Mouse (Mus musculus) hindbrain, embryonic 13.5 days (tissue): ENCODE data around the gene Myo1g. TPM values are rescaled to one million over a fixed set of nuclear protein-coding genes. Genes with fewer than 3 reads are reported as not detected.

Source experiments
- ATAC-seq: fragments of 200-750 bp; cut with Nextera tagmentation; 2 replicates; pipeline ENCODE4 v1.8.0; 2017; ENCODE audit warnings: moderate TSS enrichment; ENCODE audit not compliant: low FRiP score
- H3K27ac ChIP-seq: fragments of 300-500 bp; sonication (generic); 2 replicates; pipeline ENCODE4 v1.5.1; 2015; ENCODE audit warnings: inconsistent platforms, mild to moderate bottlenecking, moderate library complexity
- H3K27me3 ChIP-seq: fragments of 300-500 bp; sonication (generic); 2 replicates; pipeline ENCODE4 v1.6.1; 2015; ENCODE audit warnings: mild to moderate bottlenecking, inconsistent platforms
- H3K36me3 ChIP-seq: fragments of 300-500 bp; sonication (generic); 2 replicates; pipeline ENCODE4 v1.6.1; 2015; ENCODE audit warnings: mild to moderate bottlenecking, inconsistent platforms
- H3K4me1 ChIP-seq: fragments of 300-500 bp; sonication (generic); replicated peaks from 2 replicates; pipeline ENCODE4 v1.6.1; 2015; ENCODE audit warnings: inconsistent platforms
- H3K4me2 ChIP-seq: fragments of 300-500 bp; sonication (generic); 2 replicates; pipeline ENCODE4 v1.6.1; 2015; ENCODE audit warnings: inconsistent platforms, mild to moderate bottlenecking, moderate library complexity
- H3K4me3 ChIP-seq: fragments of 300-500 bp; sonication (generic); 2 replicates; pipeline ENCODE4 v1.5.1; 2015; ENCODE audit warnings: mild to moderate bottlenecking, inconsistent platforms
- H3K9ac ChIP-seq: fragments of 300-500 bp; sonication (generic); 2 replicates; pipeline ENCODE4 v1.6.1; 2015; ENCODE audit warnings: mild to moderate bottlenecking, inconsistent platforms
- H3K9me3 ChIP-seq: fragments of 300-500 bp; sonication (generic); 2 replicates; pipeline ENCODE4 v1.6.1; 2016; ENCODE audit warnings: inconsistent platforms
- WGBS: fragments of 180-500 bp; shearing (Covaris S2); methylation state at CpG from one replicate; pipeline ENCODE4 v1.1.7; 2015; 5-methylcytosine and 5-hydroxymethylcytosine counted together
- polyA plus RNA-seq: library from polyadenylated mRNA; unstranded; fragments of >200 nt; fragmentation: Nextera tagmentation; extraction: Ambion mirVana; gene quantifications from 2 replicates; pipeline ENCODE4 v1.2.1, GENCODE M21; 2015

The Myo1g gene
- 0.42 and 0.48 TPM in 2 replicates for polyA plus RNA-seq

DNA sequence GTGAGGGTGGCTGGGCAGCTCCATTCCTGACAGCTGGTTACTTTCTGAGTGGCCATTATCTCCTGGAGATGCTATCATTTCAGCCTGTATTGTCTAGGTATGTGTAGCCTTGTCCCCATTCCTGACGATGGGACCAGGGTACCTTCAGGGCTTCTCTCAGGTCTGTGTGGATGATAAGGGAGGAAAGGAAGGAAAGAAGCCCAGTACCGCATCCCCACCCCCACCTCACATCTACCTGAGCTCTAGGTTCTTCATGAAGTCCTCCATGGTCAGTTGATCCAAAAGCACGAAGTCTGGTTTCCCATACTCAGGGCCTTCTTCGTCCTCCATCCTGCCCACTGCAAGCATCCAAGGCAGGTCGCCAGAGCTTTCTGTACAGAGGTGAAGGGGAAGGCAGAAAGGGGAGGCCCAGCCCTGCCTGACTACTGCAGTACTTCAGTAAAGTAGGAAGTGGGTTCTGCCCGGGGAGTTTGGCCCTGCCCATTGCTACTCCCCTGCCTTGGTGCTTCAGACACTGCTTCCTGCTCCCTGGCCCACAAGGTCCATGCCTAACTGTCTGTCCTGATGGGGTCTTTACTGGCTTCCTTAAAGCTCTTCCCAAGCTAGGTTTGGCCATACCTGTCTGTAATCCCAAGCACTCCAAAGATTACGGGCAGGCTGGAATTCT lies at the start of gene Myo1g:
TSS of gene Myo1g (minus strand) at position 459 of the 667 bp plus-strand sequence.
- Histone ChIP-seq H3K36me3 (peaks cover 21% of the 10 kb centered on the region), H3K9me3 (no peaks in the 10 kb centered on the region), H3K27ac (no peak within 1 kb of the TSS), H3K27me3 (no peaks in the 10 kb centered on the region), H3K4me2 (no peak within 1 kb of the TSS), H3K9ac (no peak within 1 kb of the TSS), H3K4me1 (no peaks in the 10 kb centered on the region), H3K4me3 (no peak within 1 kb of the TSS)
- 88% methylated on average over 7 of the region's 7 CpGs for WGBS
- ATAC-seq, result no peak

DNA sequence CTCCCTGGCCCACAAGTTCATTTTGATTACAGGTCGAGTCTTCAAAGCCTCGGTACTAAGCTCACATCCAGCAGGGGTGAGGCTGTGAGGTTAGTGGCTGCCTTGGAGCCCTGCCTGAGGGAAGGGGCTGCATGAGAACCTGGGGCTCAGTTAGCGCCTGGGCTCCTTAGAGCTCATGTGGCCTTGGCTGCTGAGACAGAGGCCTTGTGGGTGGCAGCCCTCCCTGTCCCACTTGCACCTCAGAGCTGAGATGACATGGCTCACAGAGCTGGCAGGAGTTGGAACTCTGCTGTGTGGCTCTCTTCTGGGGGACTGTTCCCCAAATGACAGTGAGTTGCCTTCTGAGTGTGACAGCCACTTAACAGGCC lies 48.6 kb upstream of the Myo1g start:
- Histone ChIP-seq H3K4me3 (no peak overlapping the region), H3K9me3 (no peaks in the 10 kb centered on the region), H3K9ac (peak overlapping the region; percentile 40; the same call in 1 of the 2 replicates), H3K27me3 (no peaks in the 10 kb centered on the region), H3K4me2 (peak overlapping the region; percentile 13; the same call in 1 of the 2 replicates), H3K36me3 (peaks cover 23% of the 10 kb centered on the region; the same call in 1 of the 2 replicates), H3K4me1 (peaks cover 26% of the 10 kb centered on the region), H3K27ac (peak overlapping the region; percentile 75)
- 46% methylated on average over 3 of the region's 3 CpGs for WGBS
- no peak for ATAC-seq

DNA sequence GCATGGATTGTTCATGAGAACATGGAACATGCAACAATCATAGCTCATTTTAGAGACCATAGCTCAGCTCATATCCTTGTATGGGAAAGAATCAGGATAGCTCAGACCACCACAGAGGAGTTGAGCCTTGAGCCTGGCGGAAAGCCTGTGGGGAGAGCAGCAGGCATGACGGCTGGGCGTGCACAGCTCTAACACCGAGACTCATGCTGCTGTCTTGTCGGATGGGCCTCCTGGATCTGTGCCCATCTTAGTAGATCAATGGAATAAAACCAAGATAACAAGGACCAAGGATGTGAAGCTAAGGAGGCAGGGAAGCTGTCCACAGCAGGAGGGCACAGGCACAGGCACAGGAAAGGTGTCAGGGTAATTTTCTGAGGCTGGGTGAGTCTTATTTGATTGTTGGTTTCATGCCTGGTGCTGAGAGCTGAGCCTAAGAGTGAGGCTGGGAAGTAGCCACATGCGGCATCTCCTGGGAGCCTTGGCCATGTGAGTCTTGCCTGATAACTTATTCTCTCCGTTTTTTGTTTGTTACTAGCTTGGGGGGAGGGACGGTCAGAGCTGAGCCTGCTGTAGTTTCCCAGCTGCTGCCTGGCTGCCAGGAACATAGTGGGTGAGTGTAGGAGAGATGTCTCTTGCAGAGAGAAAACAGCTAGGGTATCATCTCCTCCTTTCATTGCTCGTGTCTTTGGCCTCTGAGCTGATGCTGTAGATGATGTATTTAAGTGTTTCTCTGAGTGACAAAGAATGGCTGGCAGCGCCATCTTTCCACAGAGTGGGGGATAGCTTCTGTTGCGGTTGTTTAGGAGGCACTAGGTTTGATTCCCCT lies 48.0 kb upstream of the Myo1g start:
- WGBS, result 42% methylated on average over 11 of the region's 11 CpGs
- Histone ChIP-seq H3K9ac (0 out of 2 replicates have a peak overlapping the region, but pooled peaks have one; percentile 40), H3K4me2 (peak overlapping the region; percentile 13; the same call in 1 of the 2 replicates), H3K4me1 (peaks cover 26% of the 10 kb centered on the region), H3K9me3 (no peaks in the 10 kb centered on the region), H3K27me3 (no peaks in the 10 kb centered on the region), H3K27ac (peak overlapping the region; percentile 75), H3K4me3 (no peak overlapping the region), H3K36me3 (peaks cover 22% of the 10 kb centered on the region; the same call in 1 of the 2 replicates)
- ATAC-seq, result peak; percentile 71

DNA sequence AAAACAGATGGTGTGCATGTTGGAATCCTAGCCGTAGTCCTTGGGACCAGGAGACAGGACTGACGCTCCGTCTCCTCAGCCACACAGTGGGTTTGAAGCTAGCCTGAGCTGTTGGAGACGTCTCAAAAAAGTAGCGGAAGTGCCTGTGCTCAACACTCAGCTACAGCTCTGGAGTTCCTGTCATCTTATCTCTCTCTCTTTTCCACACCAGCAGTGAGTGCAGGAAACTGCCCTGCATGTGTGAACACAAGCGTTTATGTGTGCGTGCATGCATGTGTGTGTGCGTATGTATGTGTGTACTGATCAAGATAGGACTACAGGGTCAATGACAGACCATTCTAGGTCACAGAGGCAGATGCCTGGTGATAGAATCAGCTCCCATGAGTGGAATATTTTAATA lies 47.2 kb upstream of the Myo1g start:
- 0 out of 2 replicates have a peak overlapping the region, but pooled peaks have one; percentile 40 for H3K9ac ChIP-seq

DNA sequence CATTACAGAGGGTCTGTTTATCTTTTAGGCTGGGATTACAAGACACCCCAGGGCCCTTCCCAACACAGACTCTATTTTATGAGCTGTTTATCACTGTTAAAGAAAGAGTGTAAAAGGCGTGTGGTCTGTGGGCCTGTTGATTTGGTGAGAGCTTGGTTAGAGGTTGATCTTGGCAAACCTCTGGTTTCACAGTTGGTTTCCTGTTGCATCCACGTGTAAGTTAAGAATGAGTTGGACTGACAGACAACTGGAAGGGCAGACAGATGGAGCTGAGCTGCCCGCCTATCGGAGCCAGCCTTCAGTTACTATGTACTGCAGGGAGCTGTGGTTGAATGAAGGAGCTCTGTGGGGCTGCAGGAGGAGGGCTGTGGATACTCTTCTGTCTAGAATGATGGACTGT lies 45.7 kb upstream of the Myo1g start:
- Histone ChIP-seq H3K36me3 (peaks cover 13% of the 10 kb centered on the region; the same call in 1 of the 2 replicates), H3K27ac (no peak overlapping the region), H3K9me3 (no peaks in the 10 kb centered on the region), H3K9ac (no peak overlapping the region), H3K4me2 (no peak overlapping the region), H3K27me3 (no peaks in the 10 kb centered on the region), H3K4me1 (peaks cover 26% of the 10 kb centered on the region), H3K4me3 (no peak overlapping the region)
- ATAC-seq, result no peak
- WGBS, result 81% methylated on average over 4 of the region's 4 CpGs

More for the DNA sequence above, 47.2 kb upstream of the Myo1g start:
- Histone ChIP-seq H3K4me1 (peaks cover 26% of the 10 kb centered on the region), H3K27ac (peak overlapping the region; percentile 75), H3K4me2 (no peak overlapping the region), H3K27me3 (no peaks in the 10 kb centered on the region), H3K9me3 (no peaks in the 10 kb centered on the region), H3K36me3 (peaks cover 20% of the 10 kb centered on the region; the same call in 1 of the 2 replicates), H3K4me3 (no peak overlapping the region)
- WGBS, result 83% methylated on average over 8 of the region's 8 CpGs
- ATAC-seq, result no peak

DNA sequence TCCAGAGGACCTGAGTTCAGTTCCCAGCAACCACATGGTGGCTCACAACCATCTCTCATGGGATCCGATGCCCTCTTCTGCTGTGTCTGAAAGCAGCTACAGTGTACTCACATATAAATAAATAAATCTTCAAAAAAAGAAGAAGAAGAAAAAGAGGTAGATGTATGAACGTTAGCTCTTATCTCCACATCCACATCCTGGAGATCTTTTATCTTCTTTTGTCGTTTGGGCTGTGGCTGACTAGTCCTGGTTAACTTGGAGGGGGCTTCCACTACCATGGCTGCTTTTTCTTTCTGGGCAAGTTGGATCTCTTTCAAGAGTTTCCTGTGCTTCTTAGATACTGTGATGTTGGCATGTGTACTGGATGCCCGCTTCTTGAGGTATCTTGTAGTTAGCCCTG lies 42.4 kb upstream of the Myo1g start:
- 96% methylated on average over 4 of the region's 4 CpGs for WGBS
- H3K27me3 ChIP-seq, result no peaks in the 10 kb centered on the region
- H3K4me1 ChIP-seq, result peaks cover 6% of the 10 kb centered on the region
- H3K9me3 ChIP-seq, result no peaks in the 10 kb centered on the region
- no peak overlapping the region for H3K4me3 ChIP-seq
- H3K36me3 ChIP-seq, result 0 out of 2 replicates have a peak, but pooled peaks cover 7% of the 10 kb centered on the region
- no peak overlapping the region for H3K4me2 ChIP-seq
- no peak overlapping the region for H3K27ac ChIP-seq
- ATAC-seq, result no peak
- no peak overlapping the region for H3K9ac ChIP-seq

DNA sequence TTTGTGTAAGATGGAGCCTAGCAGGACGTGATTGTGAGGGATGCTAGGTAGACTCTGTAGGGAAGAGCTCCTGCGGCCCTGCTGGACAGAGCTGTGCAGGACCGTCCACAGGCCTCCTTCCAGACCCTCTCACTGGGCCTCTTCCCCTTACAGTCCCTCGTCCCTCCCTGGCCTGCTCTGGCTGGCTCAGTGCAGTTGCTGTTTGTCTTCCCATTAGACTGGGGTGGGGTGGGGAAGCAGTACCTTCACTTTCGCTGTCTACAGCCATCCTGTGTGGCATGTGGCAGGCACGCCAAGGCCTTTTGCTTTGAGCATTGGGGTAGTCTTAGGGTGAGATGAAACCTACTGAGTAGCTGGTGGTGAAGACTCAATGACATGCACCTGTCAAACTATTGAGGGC lies 41.6 kb upstream of the Myo1g start:
- H3K27ac ChIP-seq, result no peak overlapping the region
- no peak overlapping the region for H3K4me3 ChIP-seq
- H3K9ac ChIP-seq, result no peak overlapping the region
- 88% methylated on average over 6 of the region's 6 CpGs for WGBS
- no peak overlapping the region for H3K4me2 ChIP-seq
- H3K36me3 ChIP-seq, result 0 out of 2 replicates have a peak, but pooled peaks cover 8% of the 10 kb centered on the region
- H3K4me1 ChIP-seq, result no peaks in the 10 kb centered on the region
- H3K9me3 ChIP-seq, result no peaks in the 10 kb centered on the region
- ATAC-seq, result peak; percentile 43; the same call in 1 of the 2 replicates
- no peaks in the 10 kb centered on the region for H3K27me3 ChIP-seq

DNA sequence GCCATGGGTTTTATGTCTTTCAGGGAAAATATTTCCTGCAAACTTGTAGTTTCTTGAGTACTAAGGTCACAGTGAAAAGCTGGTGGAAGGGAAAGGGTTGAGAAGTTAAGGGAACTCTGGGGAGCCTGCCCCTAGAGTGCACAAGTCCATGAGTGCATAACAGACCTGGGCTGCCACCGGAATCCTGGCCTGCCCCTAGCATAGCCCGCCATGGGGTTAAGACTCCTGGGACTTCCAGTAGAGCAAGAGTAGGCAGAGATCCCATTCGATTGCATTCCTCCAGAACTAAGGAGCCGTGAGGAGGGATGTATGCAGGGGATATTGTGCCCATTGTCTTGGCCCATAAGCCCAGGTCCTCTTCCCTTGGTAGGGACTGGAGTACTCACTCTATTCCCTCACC lies 40.7 kb upstream of the Myo1g start:
- no peaks in the 10 kb centered on the region for H3K27me3 ChIP-seq
- H3K36me3 ChIP-seq, result peaks cover 15% of the 10 kb centered on the region
- no peak overlapping the region for H3K9ac ChIP-seq
- no peaks in the 10 kb centered on the region for H3K9me3 ChIP-seq
- H3K4me3 ChIP-seq, result no peak overlapping the region
- no peaks in the 10 kb centered on the region for H3K4me1 ChIP-seq
- no peak for ATAC-seq
- no peak overlapping the region for H3K4me2 ChIP-seq
- 92% methylated on average over 4 of the region's 4 CpGs for WGBS
- no peak overlapping the region for H3K27ac ChIP-seq

DNA sequence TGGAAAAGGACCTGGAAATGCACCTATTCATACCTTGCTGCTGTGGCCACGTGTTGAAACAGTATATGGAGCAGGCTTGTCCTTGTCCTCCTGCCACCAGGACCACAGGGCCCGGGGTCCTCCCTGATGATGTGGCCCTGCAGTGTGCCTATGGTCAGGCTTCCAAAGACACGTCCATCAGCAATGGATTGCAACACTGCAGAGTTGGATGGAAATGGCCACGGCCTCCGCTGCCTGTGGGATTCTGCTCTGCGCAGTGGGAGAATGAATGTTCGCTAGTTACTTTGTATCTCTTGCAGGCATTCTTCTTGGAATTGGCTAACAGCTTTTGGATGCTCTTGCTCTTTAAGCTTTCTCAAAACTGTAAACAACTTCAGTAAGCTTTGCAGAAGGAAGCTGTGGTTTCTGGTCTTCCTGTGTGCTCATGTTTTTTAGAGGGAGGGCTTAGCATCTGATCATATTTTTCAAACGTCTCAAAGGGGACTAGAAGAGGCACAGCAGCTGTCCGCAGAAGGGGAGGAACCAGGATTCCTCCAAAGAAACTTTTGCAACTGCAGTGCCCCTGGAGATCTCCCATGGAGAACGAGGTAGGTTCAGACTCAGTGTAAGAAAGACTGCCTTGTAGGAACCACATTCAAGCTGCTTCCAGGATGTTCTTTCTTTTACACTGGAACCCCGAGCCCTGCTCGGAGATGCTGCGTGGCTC lies 40.0 kb upstream of the Myo1g start:
- H3K9ac ChIP-seq, result no peak overlapping the region; the same call in 1 of the 2 replicates
- 90% methylated on average over 13 of the region's 13 CpGs for WGBS
- ATAC-seq, result no peak
- H3K4me2 ChIP-seq, result no peak overlapping the region
- no peak overlapping the region for H3K4me3 ChIP-seq
- no peak overlapping the region for H3K27ac ChIP-seq
- no peaks in the 10 kb centered on the region for H3K9me3 ChIP-seq
- H3K36me3 ChIP-seq, result peaks cover 15% of the 10 kb centered on the region
- H3K4me1 ChIP-seq, result no peaks in the 10 kb centered on the region
- H3K27me3 ChIP-seq, result no peaks in the 10 kb centered on the region

DNA sequence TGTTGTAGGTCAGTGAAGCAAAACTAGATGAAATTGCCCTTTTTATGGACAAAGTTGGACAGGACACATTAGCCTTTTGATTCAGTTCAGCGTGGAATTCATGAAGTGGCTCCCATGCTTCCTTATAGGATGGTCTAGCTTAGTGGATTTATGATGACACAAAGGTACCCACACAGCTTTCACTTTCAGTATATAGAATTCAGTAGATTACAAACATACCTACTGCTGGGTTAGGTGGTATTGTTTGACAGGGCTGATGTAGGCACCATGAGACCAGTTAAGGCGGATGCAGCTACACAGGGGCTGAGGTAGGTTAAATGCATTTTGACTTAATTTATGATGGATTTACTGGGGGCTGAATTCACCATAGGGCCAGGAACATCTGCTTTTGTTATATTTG lies 39.2 kb upstream of the Myo1g start:
- Histone ChIP-seq H3K27ac (no peak overlapping the region), H3K4me3 (no peak overlapping the region), H3K36me3 (peaks cover 12% of the 10 kb centered on the region), H3K27me3 (no peaks in the 10 kb centered on the region), H3K9ac (no peak overlapping the region), H3K9me3 (no peaks in the 10 kb centered on the region), H3K4me1 (no peaks in the 10 kb centered on the region), H3K4me2 (no peak overlapping the region)
- WGBS, result 93% methylated on average over 2 of the region's 2 CpGs
- ATAC-seq, result no peak

DNA sequence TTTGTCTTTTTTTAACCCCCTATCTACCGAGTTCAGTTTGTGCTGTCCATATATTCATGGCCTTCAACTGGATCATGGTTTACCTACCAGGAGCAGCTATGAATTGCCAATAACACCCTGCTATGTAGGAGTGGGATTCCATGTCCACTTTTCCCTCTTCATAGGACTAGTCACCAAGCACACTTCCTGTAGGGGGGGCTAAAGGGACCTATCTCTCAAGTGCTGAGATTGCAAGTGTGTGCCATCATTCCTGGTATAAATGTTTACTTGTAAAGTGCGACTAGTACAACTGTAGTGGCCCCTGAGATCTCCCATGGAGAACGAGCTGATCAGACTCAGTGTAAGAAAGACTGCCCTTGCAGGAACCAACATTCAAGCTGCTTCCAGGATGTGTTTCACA lies 37.5 kb upstream of the Myo1g start:
- H3K27me3 ChIP-seq, result no peaks in the 10 kb centered on the region
- no peak overlapping the region for H3K4me3 ChIP-seq
- no peaks in the 10 kb centered on the region for H3K4me1 ChIP-seq
- no peak overlapping the region for H3K27ac ChIP-seq
- no peak for ATAC-seq
- H3K9ac ChIP-seq, result no peak overlapping the region
- peaks cover 11% of the 10 kb centered on the region for H3K36me3 ChIP-seq
- H3K9me3 ChIP-seq, result no peaks in the 10 kb centered on the region
- 92% methylated on average over 3 of the region's 3 CpGs for WGBS
- H3K4me2 ChIP-seq, result no peak overlapping the region

DNA sequence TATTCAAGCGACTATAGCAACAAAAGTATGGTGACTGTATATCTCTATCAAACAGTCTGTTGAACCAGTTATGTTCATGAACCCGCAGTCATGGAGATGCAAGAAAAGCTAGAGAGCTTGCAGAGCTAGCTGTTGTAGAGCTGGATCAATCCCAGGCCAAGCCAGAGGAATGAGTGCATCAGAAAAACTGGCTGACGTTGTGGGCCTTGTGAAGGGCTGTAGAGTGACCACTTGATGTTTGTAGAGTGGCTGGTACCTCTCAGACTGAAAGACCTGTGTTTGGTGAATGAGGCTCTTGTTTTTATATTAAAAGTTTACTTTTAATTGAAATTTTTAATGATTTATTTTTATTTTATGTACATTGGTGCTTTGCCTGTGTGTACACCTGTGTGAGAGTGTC lies 29.4 kb upstream of the Myo1g start:
- Histone ChIP-seq H3K27ac (no peak overlapping the region), H3K4me2 (no peak overlapping the region), H3K36me3 (peaks cover 3% of the 10 kb centered on the region; the same call in 1 of the 2 replicates), H3K4me3 (no peak overlapping the region), H3K4me1 (peaks cover 27% of the 10 kb centered on the region), H3K27me3 (no peaks in the 10 kb centered on the region), H3K9me3 (no peaks in the 10 kb centered on the region), H3K9ac (no peak overlapping the region)
- no peak for ATAC-seq
- WGBS, result 96% methylated on average over 3 of the region's 3 CpGs
